Mouse (Mus musculus): ENCODE data around the gene Pdlim3.

The Pdlim3 gene

GRCm38 (mm10) chr8:45905591-45906250 lies 20.5 kb downstream of the Pdlim3 start:
- DNase-seq: no peak

GRCm38 (mm10) chr8:45906251-45906619 lies 21.0 kb downstream of the Pdlim3 start:
- DNase-seq: no peak

GRCm38 (mm10) chr8:45913707-45914106 lies 28.4 kb downstream of the Pdlim3 start:
- no peak for DNase-seq

- no peak for DNase-seq
Observed at GRCm38 (mm10) chr8:45916496-45916895, 31.2 kb downstream of the Pdlim3 start.

GRCm38 (mm10) chr8:45917040-45917679 lies 31.9 kb downstream of the Pdlim3 start:
- no peak for DNase-seq

DNA sequence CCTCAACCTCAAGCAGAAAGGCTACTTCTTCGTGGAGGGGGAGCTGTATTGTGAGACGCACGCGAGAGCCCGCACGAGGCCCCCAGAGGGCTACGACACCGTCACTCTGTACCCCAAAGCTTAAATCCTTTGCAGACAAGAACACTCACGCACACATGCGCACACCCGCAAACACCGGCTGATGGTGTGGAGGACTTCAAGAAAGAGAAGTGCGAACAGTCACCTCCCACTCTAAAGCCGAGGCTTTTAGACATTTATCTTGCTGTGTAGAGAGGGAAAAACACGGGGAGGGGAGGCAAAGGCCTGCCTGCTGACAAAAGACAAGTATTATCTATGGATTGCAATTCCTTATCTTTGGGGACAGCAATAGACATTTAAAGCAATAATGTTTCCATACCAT lies 33.6 kb downstream of the Pdlim3 start:
- no peak for DNase-seq

DNA sequence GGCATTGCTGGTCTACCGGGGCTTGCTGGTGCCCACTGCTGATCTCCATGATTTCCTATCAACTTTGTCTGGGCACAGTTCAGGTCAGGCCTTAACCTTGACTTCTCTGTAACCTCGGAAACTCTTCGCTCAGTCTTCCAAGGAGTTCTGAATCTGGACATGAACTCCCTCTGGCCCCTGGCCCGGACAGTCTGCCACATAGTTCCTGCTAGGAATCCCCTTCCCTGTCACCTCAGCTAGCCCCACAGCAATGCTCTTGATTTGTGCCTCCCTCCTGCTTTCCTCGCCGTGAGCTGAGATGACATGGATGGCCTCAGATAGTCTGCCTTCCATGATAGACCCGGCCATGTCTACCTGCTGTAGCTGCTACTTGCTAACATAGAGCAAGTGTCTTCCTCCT lies 35.1 kb downstream of the Pdlim3 start:
- DNase-seq: no peak

DNA sequence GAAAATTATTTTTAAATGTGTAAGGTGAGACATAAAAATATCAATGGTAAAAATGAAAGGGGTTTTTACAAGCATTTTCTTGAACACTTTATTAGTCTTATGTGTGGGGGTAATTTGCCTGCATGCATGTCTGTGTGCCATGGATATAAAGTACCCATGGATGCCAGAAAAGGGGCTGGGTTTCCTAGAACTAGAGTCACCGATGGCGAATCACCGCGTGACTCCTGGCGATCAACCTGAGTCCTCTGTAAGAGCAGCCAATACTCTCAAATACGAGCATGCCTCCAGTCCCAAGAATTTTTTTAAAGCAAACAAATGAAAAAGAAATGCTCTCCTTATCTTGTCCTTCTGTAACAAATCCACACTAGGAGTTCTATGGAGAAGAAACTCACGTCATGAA lies 36.9 kb downstream of the Pdlim3 start:
- DNase-seq: no peak

GRCm38 (mm10) chr8:45934582-45935014 lies 49.3 kb downstream of the Pdlim3 start, which contains the start of gene Ccdc110:
Ccdc110 (plus strand) TSS chr8:45934619.
- peak; percentile 77 to 79 for DNase-seq

- no peak for DNase-seq
Observed at GRCm38 (mm10) chr8:45936986-45937385, 51.7 kb downstream of the Pdlim3 start.

DNA sequence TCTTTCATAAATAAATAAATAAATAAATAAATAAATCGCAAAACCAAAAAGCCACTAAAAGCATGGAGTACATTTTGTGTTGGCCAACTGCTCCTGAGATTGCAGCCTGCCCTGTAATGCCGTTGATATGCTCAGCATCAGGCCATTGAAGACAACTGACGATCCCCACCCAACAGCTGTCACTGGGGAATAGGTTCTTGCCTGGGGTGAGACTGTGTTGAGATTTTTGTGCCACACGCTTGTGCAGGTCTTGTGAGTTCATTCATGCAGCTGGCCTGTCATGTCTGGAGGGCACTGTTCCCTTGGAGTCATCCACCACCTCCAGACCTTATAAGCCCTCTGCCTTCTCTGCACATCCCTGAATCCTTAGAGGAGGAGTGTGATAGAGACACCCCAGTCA lies 61.0 kb downstream of the Pdlim3 start:
- no peak for DNase-seq

GRCm38 (mm10) chr8:45950622-45951021 lies 65.4 kb downstream of the Pdlim3 start:
- DNase-seq: no peak
